Mouse (Mus musculus) liver, postnatal 0 days (tissue): Measurements from ENCODE around the gene Prickle4.

Source experiments
- CTCF ChIP-seq: sonication (generic); IDR thresholded peaks from 2 replicates; pipeline ENCODE4 v1.5.1; 2016; ENCODE audit warnings: antibody characterized with exemption, low read depth
- EP300 ChIP-seq: IDR thresholded peaks from 2 replicates; pipeline ENCODE4 v1.6.1; 2016; ENCODE audit warnings: antibody characterized with exemption, low read depth, mild to moderate bottlenecking

DNA sequence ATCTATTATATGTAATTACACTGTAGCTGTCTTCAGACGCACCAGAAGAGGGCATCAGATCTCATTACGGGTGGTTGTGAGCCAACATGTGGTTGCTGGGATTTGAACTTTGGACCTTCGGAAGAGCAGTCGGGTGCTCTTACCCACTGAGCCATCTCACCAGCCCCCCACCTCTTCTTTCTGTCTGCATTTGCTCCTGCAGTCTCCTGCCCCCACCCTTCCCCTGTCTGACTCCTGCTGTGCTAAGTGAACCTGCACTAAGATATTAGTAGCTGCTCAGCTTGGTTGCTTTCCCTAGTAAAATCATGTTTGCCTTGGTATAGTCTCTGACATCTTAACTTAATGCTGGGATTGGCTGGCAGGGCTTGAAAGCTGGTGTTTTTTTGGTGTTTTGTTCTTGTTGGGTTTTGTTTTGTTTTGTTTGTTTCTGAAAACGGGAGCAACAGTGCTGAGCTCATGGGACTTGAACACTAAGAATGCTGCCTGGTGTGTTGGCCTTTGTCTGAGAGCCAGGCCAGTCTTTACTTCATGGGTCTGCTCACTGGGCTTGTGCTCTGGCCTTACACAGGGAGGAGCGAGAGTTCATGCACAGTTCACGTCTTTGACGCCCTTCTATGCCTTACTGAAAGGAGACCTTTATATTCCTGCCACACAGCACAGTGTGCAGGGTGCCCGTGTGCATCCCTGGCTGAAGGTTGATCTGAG is 31.4 kb downstream of the Prickle4 start:
- TF ChIP-seq CTCF: no peak
- no peak for TF ChIP-seq EP300
